Mouse (Mus musculus) olfactory bulb, adult 2 months (tissue): ENCODE results near the gene Lrrn4cl. TPM values are rescaled to one million over a fixed set of nuclear protein-coding genes. Genes with fewer than 3 reads are reported as not detected.

Source experiments
- H3K27ac ChIP-seq: fragments of 200-500 bp; 2 replicates; pipeline ENCODE4 v1.5.1; 2012; ENCODE audit warnings: low read depth, low read length; ENCODE audit not compliant: insufficient read depth
- H3K4me1 ChIP-seq: fragments of 200-500 bp; 2 replicates; pipeline ENCODE4 v1.6.1; 2012; ENCODE audit warnings: low read length; ENCODE audit not compliant: control insufficient read depth, insufficient read depth
- H3K4me3 ChIP-seq: fragments of 200-500 bp; 2 replicates; pipeline ENCODE4 v1.5.1; 2012; ENCODE audit warnings: mild to moderate bottlenecking, low read depth, low read length, moderate library complexity; ENCODE audit not compliant: insufficient read depth
- CTCF ChIP-seq: fragments of 200-500 bp; IDR thresholded peaks from 2 replicates; pipeline ENCODE4 v1.5.1; 2012; ENCODE audit warnings: low read depth, mild to moderate bottlenecking, low read length, moderate library complexity; ENCODE audit not compliant: insufficient read depth
- POLR2A ChIP-seq: fragments of 200-500 bp; IDR thresholded peaks from 2 replicates; pipeline ENCODE4 v1.6.1; 2012; ENCODE audit warnings: mild to moderate bottlenecking, low read depth, low read length, moderate library complexity; ENCODE audit not compliant: insufficient read depth
- WGBS: fragments of 180-500 bp; shearing (Covaris S2); methylation state at CpG from one replicate; pipeline ENCODE4 v1.1.7; 2018; 5-methylcytosine and 5-hydroxymethylcytosine counted together
- polyA plus RNA-seq: library from polyadenylated mRNA; stranded (reverse); fragments of >200 nt; gene quantifications from 2 replicates; pipeline ENCODE4 v1.2.4, GENCODE M21; 2012; ENCODE audit warnings: low replicate concordance; ENCODE audit not compliant: missing spikeins, insufficient read depth, insufficient read length

The Lrrn4cl gene
- polyA plus RNA-seq, 1 experiment, result not detected

- Histone ChIP-seq H3K4me3 (peak overlapping the region; percentile 83), H3K27ac (peak overlapping the region; percentile 77; the same call in 1 of the 2 replicates), H3K4me1 (peaks cover 9% of the 10 kb centered on the region)
- 6% methylated on average over 13 of the region's 13 CpGs for WGBS
- TF ChIP-seq POLR2A, result no peak
- no peak for TF ChIP-seq CTCF
These were observed 48.0 kb downstream of the Lrrn4cl start for GRCm38 (mm10) chr19:8898576-8898975.

GRCm38 (mm10) chr19:8899079-8899478 is 48.5 kb downstream of the Lrrn4cl start:
- 34% methylated on average over 3 of the region's 3 CpGs for WGBS
- peaks cover 7% of the 10 kb centered on the region for H3K4me1 ChIP-seq
- H3K4me3 ChIP-seq, result no peak overlapping the region
- H3K27ac ChIP-seq, result no peak overlapping the region
- TF ChIP-seq POLR2A (no peak), CTCF (no peak)

- H3K4me1 ChIP-seq, result no peaks in the 10 kb centered on the region
- H3K27ac ChIP-seq, result no peak overlapping the region
- TF ChIP-seq CTCF, result no peak
- H3K4me3 ChIP-seq, result no peak overlapping the region
- 93% methylated on average over 5 of the region's 5 CpGs for WGBS
These were observed 52.8 kb downstream of the Lrrn4cl start for GRCm38 (mm10) chr19:8903412-8903811.

Other genes starting within 250 kb of the Lrrn4cl start
- not detected in 2 replicates for gene Slc22a6, start 232.7 kb upstream of the Lrrn4cl start, polyA plus RNA-seq
- gene Chrm1, start 187.0 kb upstream of the Lrrn4cl start, polyA plus RNA-seq, result not detected in 2 replicates
- not detected in 2 replicates for gene Slc3a2, start 127.4 kb upstream of the Lrrn4cl start, polyA plus RNA-seq
- not detected in 2 replicates for gene Wdr74, start 114.9 kb upstream of the Lrrn4cl start, polyA plus RNA-seq
- not detected in 2 replicates for gene 1700092M07Rik, start 110.0 kb upstream of the Lrrn4cl start, polyA plus RNA-seq
- gene Stx5a, start 109.4 kb upstream of the Lrrn4cl start, polyA plus RNA-seq, result 609 TPM in 1 of 2 replicates, not detected in the other
- not detected in 2 replicates for gene Nxf1, start 93.7 kb upstream of the Lrrn4cl start, polyA plus RNA-seq
- not detected in 2 replicates for gene Tmem223, start 79.8 kb upstream of the Lrrn4cl start, polyA plus RNA-seq
- not detected in 2 replicates for gene Tmem179b, start 76.3 kb upstream of the Lrrn4cl start, polyA plus RNA-seq
- not detected in 2 replicates for gene Taf6l, start 64.4 kb upstream of the Lrrn4cl start, polyA plus RNA-seq
- not detected in 2 replicates for gene Polr2g, start 52.2 kb upstream of the Lrrn4cl start, polyA plus RNA-seq
- not detected in 2 replicates for gene Zbtb3, start 48.2 kb upstream of the Lrrn4cl start, polyA plus RNA-seq
- gene Ttc9c, start 31.4 kb upstream of the Lrrn4cl start, polyA plus RNA-seq, result not detected in 2 replicates
- 134 and 194 TPM in 2 replicates for gene Hnrnpul2, start 30.8 kb upstream of the Lrrn4cl start, polyA plus RNA-seq
- gene AC129217.1, start 21.0 kb upstream of the Lrrn4cl start, polyA plus RNA-seq, result not detected in 2 replicates
- not detected in 2 replicates for gene Bscl2, start 13.3 kb upstream of the Lrrn4cl start, polyA plus RNA-seq
- not detected in 2 replicates for gene Gng3, start 11.6 kb upstream of the Lrrn4cl start, polyA plus RNA-seq
- gene Ubxn1, start 20.7 kb downstream of the Lrrn4cl start, polyA plus RNA-seq, result 403 TPM in 1 of 2 replicates, not detected in the other
- gene Uqcc3, start 30.2 kb downstream of the Lrrn4cl start, polyA plus RNA-seq, result not detected in 2 replicates
- not detected in 2 replicates for gene Lbhd1, start 33.0 kb downstream of the Lrrn4cl start, polyA plus RNA-seq
- gene Gm49403, start 33.2 kb downstream of the Lrrn4cl start, polyA plus RNA-seq, result not detected in 2 replicates
- not detected in 2 replicates for gene 1810009A15Rik, start 38.1 kb downstream of the Lrrn4cl start, polyA plus RNA-seq
- not detected in 2 replicates for gene Gm49416, start 38.2 kb downstream of the Lrrn4cl start, polyA plus RNA-seq
- gene Ints5, start 42.2 kb downstream of the Lrrn4cl start, polyA plus RNA-seq, result not detected in 2 replicates
- not detected in 2 replicates for gene Ganab, start 47.3 kb downstream of the Lrrn4cl start, polyA plus RNA-seq
- gene B3gat3, start 69.6 kb downstream of the Lrrn4cl start, polyA plus RNA-seq, result not detected in 2 replicates
- not detected in 2 replicates for gene Rom1, start 78.6 kb downstream of the Lrrn4cl start, polyA plus RNA-seq
- not detected in 2 replicates for gene Eml3, start 78.8 kb downstream of the Lrrn4cl start, polyA plus RNA-seq
- not detected in 2 replicates for gene Mta2, start 91.1 kb downstream of the Lrrn4cl start, polyA plus RNA-seq
- not detected in 2 replicates for gene Tut1, start 103.1 kb downstream of the Lrrn4cl start, polyA plus RNA-seq
- 678 TPM in 1 of 2 replicates, not detected in the other for gene Eef1g, start 116.3 kb downstream of the Lrrn4cl start, polyA plus RNA-seq
- gene Ahnak, start 138.5 kb downstream of the Lrrn4cl start, polyA plus RNA-seq, result not detected in 2 replicates
- not detected in 2 replicates for gene Scgb1a1, start 237.2 kb downstream of the Lrrn4cl start, polyA plus RNA-seq